Mouse (Mus musculus): ENCODE data around the gene Nfatc4.

DNA sequence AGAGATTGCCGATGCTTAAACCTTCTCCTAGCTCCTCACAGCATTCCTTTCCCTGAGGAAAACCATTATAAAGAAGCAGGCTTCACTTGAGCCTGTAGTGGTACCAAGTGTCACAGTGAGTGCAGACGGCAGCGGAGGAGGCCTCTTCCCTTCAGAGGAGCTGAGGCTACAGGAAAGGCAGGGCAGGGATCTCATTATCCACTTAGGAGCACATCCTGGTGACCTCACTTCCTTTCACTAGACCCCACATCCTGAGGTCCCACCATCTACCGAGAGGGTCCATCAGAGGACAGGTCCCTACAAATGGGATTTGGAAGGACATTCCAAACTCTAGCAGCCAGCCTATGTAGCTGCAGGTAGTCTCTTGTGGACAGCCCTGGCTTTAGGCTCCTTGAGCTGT lies 34.6 kb downstream of the Nfatc4 start:
- TF ChIP-seq CTCF (IDR thresholded peaks at IDR 0.05; ENCODE audit: low read depth) = no peak
- no peak for TF ChIP-seq EP300 (IDR thresholded peaks at IDR 0.05; ENCODE audit: low read depth)

Measured in heart, postnatal 0 days (tissue).